ENCODE assay signal across 1 mouse cellular context in the genomic region with DNA sequence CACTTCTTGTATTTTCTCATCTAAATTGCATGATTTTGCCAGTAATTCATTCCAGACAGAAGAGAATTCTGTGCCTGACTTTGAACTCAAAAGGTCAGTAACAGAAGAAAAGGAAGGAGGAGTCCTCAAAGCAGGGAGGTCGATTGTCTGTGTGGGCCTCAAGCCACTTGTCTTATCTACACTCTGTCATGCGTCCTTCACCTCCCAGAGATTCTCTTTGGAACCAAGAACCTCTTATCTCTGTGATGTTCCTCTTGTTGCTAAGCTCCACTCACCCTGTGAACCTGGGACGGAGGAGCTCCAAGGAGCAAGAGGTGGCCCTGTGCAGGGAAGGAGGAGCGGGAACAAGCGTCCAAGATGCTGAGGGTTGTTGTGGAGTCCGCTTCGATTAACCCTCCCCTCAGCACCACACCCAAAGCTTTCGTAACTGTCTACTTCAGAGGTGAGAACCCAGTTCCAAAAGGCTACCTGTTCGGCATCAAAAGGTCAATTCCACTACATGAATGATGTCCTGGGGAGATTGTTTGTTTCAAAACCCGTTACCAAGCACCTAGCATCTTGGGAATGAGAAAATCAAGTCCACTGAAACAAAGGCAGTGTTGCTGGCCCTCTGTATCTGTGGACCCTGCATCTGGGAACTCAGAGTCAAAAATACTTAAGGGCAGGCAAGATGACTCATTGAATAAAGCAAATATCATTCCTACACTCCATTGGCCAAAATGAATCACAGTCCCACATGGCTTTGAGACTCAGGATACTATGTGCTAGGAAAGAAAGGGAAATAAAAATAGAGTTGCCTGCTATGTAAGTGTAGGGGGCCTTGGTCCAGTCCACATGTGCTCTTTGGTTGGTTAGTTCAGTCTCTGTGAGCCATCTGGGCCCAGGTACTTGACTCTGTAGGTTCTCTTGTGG.
TF ChIP-seq lines count a peak whose summit lies in the region.

Fer1l5 (plus strand) TSS at position 358 of the 912 bp plus-strand sequence.

TF ChIP-seq in MEL, 35 proteins besides CTCF, POLR2A, EP300 and RAD21 (continued from another document):
- TF ChIP-seq GATA1 (IDR thresholded peaks at IDR 0.05; ENCODE audit: low read depth, low read length), result peak; percentile 87
- no peak for TF ChIP-seq ETS1 (IDR thresholded peaks at IDR 0.05; ENCODE audit: low read depth, low read length)
- peak; percentile 35; the same call in 1 of the 2 replicates for TF ChIP-seq BHLHE40 (IDR thresholded peaks at IDR 0.05; ENCODE audit: borderline replicate concordance, low read depth, low read length)
- TF ChIP-seq SMC3 (IDR thresholded peaks at IDR 0.05; ENCODE audit: low read depth, low read length), result no peak
- no peak for TF ChIP-seq ELF1 (IDR thresholded peaks at IDR 0.05; ENCODE audit: low read depth, low read length)
- TF ChIP-seq NRF1 (IDR thresholded peaks at IDR 0.05; ENCODE audit: insufficient read depth, low read depth, low read length, poor library complexity, severe bottlenecking), result peak; percentile 31; the same call in 1 of the 2 replicates
